Mouse (Mus musculus) heart, postnatal 14 days (tissue): Measurements from ENCODE around the gene Rps3. TPM values are rescaled to one million over a fixed set of nuclear protein-coding genes. Genes with fewer than 3 reads are reported as not detected.

Experiments used
- DNase-seq, 2 experiments: peaks; one replicate each; pipeline ENCODE4 v3.0.0; 2021 to 2022
- intact Hi-C: fragments of 180-260 bp; cut with DNase I; formaldehyde crosslinking; loops from one replicate; pipeline ENCODE4 v1.15.1; 2025
- total RNA-seq, 2 experiments: library from RNA; stranded (reverse); gene quantifications; 2 replicates each; pipeline ENCODE4 v1.2.3; 2021

Rps3 gene
- total RNA-seq, 2 experiments from 2014 or later: 289 to 327 TPM

- DNase-seq: no peak
- intact Hi-C loops: no loop called here
These were observed 34.9 kb downstream of the Rps3 start for GRCm38 (mm10) chr7:99448619-99449018.

- intact Hi-C loops: no loop called here
These were observed 36.2 kb downstream of the Rps3 start for GRCm38 (mm10) chr7:99447323-99447722.

GRCm38 (mm10) chr7:99445833-99446232, 37.7 kb downstream of the Rps3 start:
- intact Hi-C loops: no loop called here

More at GRCm38 (mm10) chr7:99447323-99447722, 36.2 kb downstream of the Rps3 start:
- no peak for DNase-seq

GRCm38 (mm10) chr7:99444012-99444411, 39.5 kb downstream of the Rps3 start:
- DNase-seq: no peak
- intact Hi-C loops: no loop called here

More at GRCm38 (mm10) chr7:99445833-99446232, 37.7 kb downstream of the Rps3 start:
- peak in 1 of 2 experiments; percentile 43 for DNase-seq

GRCm38 (mm10) chr7:99443164-99443563, 40.4 kb downstream of the Rps3 start:
- intact Hi-C loops: no loop called here
- DNase-seq: no peak

- peak; percentile 71 to 83 for DNase-seq
- intact Hi-C loops: no loop called here
These were observed 41.9 kb downstream of the Rps3 start for GRCm38 (mm10) chr7:99441534-99442072.

GRCm38 (mm10) chr7:99438881-99439280, 44.7 kb downstream of the Rps3 start:
- intact Hi-C loops: no loop called here

GRCm38 (mm10) chr7:99436530-99436929, 47.0 kb downstream of the Rps3 start:
- DNase-seq: no peak
- intact Hi-C loops: no loop called here

More at GRCm38 (mm10) chr7:99438881-99439280, 44.7 kb downstream of the Rps3 start:
- no peak for DNase-seq

GRCm38 (mm10) chr7:99434672-99435250, 48.8 kb downstream of the Rps3 start:
- intact Hi-C loops: no loop called here
- no peak for DNase-seq

- no peak for DNase-seq
- intact Hi-C loops: no loop called here
These were observed 50.7 kb downstream of the Rps3 start for GRCm38 (mm10) chr7:99432863-99433262.

GRCm38 (mm10) chr7:99432248-99432647, 51.3 kb downstream of the Rps3 start:
- DNase-seq: peak; percentile 42 to 55
- intact Hi-C loops: no loop called here

GRCm38 (mm10) chr7:99430246-99430645, 53.3 kb downstream of the Rps3 start:
- DNase-seq: no peak
- intact Hi-C loops: no loop called here

- no peak for DNase-seq
- intact Hi-C loops: loop anchor here (5.0 kb wide), 1 partner anchor 42 kb away; no protein-coding TSS in a partner anchor
These were observed 53.8 kb downstream of the Rps3 start for GRCm38 (mm10) chr7:99429786-99430185.

- no peak for DNase-seq
- intact Hi-C loops: loop anchor here (5.0 kb wide), 1 partner anchor 42 kb away; no protein-coding TSS in a partner anchor
These were observed 54.7 kb downstream of the Rps3 start for GRCm38 (mm10) chr7:99428836-99429235.

- intact Hi-C loops: loop anchor here (5.0 kb wide), 1 partner anchor 41 kb away; no protein-coding TSS in a partner anchor
- DNase-seq: no peak
These were observed 55.6 kb downstream of the Rps3 start for GRCm38 (mm10) chr7:99427987-99428386.

Other genes starting within 250 kb of the Rps3 start
- gene Mogat2, start 245.1 kb downstream of the Rps3 start, total RNA-seq: not detected
- 1 to 10 TPM; 3.0 to 4.3 TPM for gene Map6, start 216.3 kb downstream of the Rps3 start, total RNA-seq
- gene Serpinh1, start 130.5 kb downstream of the Rps3 start, total RNA-seq: 100 to 1,000 TPM; 387 to 469 TPM
- gene Gdpd5, start 102.3 kb downstream of the Rps3 start, total RNA-seq: 10 to 100 TPM; 32.8 to 33.0 TPM
- gene Klhl35, start 17.7 kb downstream of the Rps3 start, total RNA-seq: under 1 TPM; 0.15 to 0.29 TPM
- 10 to 100 TPM; 23.3 to 24.3 TPM for gene Arrb1, start 51.7 kb upstream of the Rps3 start, total RNA-seq
- 1 to 10 TPM; 2.6 to 3.3 TPM for gene Tpbgl, start 143.4 kb upstream of the Rps3 start, total RNA-seq
- 10 to 100 TPM in 1 of 2 experiments, 1 to 10 TPM in 1; 8.8 to 11.4 TPM for gene Slco2b1, start 227.6 kb upstream of the Rps3 start, total RNA-seq
- gene Olfr520, start 246.5 kb upstream of the Rps3 start, total RNA-seq: under 1 TPM in 1 of 2 experiments, not detected in 1; 0.38 TPM